ENCODE assay signal across 9 mouse cellular contexts in genomic region chr19:28726161-28726880, GRCm38 (mm10). TPM values are rescaled to one million over a fixed set of nuclear protein-coding genes. Genes with fewer than 3 reads are reported as not detected.
DNase-seq lines count a peak whose midpoint lies in the region; ATAC-seq and TF ChIP-seq lines count a peak whose summit lies in the region.
"Had no signal": no experiment of that assay in that cellular context is flagged by ENCODE, and none has a peak within 500 bp of the region (broad histone marks: within the 10 kb centered on the region; RNA-seq: fewer than 3 reads in every experiment).

No protein-coding gene starts in this region.

- no peak overlapping the region for H3K4me3 ChIP-seq in spleen, adult 2 months (ENCODE audit: extremely low read depth, insufficient read depth, insufficient read length)
- H3K4me3 ChIP-seq: heart, embryonic 13.5 days had no signal

- intact Hi-C loops in left cerebral cortex, postnatal 25 days (cut with DNase I): loop anchor here (10.0 kb wide), 2 partner anchors 342 to 562 kb away; no protein-coding TSS in a partner anchor

- TF ChIP-seq POLR2A in spleen, adult 2 months (IDR thresholded peaks at IDR 0.05; ENCODE audit: low read depth, low read length): no peak

- WGBS in spleen, adult 2 months: 56% methylated on average over 18 of the region's 18 CpGs

- H3K36me3 ChIP-seq in spleen, adult 2 months (ENCODE audit: control insufficient read depth, insufficient read depth, low read length): no peaks in the 10 kb centered on the region
- H3K36me3 ChIP-seq: heart, embryonic 13.5 days had no signal

- DNase-seq in spleen, adult 2 months (ENCODE audit: low read depth in 1 of 2, low spot score in 2 of 2): peak; percentile 4 to 8
- DNase-seq in spleen, adult 12 weeks (ENCODE audit: low spot score): no peak
- peak; percentile 49 for DNase-seq in adrenal gland, adult 2 months
- DNase-seq in embryo, embryonic 10.5 days (ENCODE audit: low spot score): peak; percentile 83
- DNase-seq in hindlimb bud, embryonic 11.5 days (ENCODE audit: extremely low spot score, low read depth, low spot score): peak; percentile 47
- DNase-seq in left cerebral cortex, postnatal 25 days (ENCODE audit: low spot score in 2 of 2): peak; percentile 78 to 83
- DNase-seq in right cerebral cortex, adult 2 months (ENCODE audit: low spot score in 2 of 2): peak; percentile 85

- no peak overlapping the region for H3K27ac ChIP-seq in spleen, adult 2 months (ENCODE audit: insufficient read depth, low read length)
- H3K27ac ChIP-seq: heart, embryonic 13.5 days had no signal

- ATAC-seq in inflammation-experienced regulatory T-cells, adult 6 months: no peak

- no peaks in the 10 kb centered on the region for H3K4me1 ChIP-seq in spleen, adult 2 months (ENCODE audit: control insufficient read depth, insufficient read depth, insufficient read length)

- TF ChIP-seq CTCF in spleen, adult 2 months (IDR thresholded peaks at IDR 0.05; ENCODE audit: extremely low read depth, insufficient read depth, insufficient read length, insufficient replicate concordance): peak; percentile 20; the same call in 1 of the 2 replicates

- no peaks in the 10 kb centered on the region for H3K27me3 ChIP-seq in spleen, adult 2 months (ENCODE audit: control insufficient read depth, insufficient read depth, low read length)

RNA-seq across cellular contexts. Expression of gene Glis3, which starts 46.4 kb away (rescaled TPM):
- 1.7 TPM in 2 replicates for polyA plus RNA-seq in spleen, adult 2 months (2012; rRNA removed)
- 10 to 100 TPM in 1 of 2 experiments, 1 to 10 TPM in 1; 9.3 to 12.4 TPM for total RNA-seq in adrenal gland, adult 2 months (2021)
- 3.3 and 6.1 TPM in 2 replicates for polyA plus RNA-seq in adrenal gland, adult 2 months (2012; rRNA removed)
- total RNA-seq in left cerebral cortex, postnatal 25 days (2021): 1 to 10 TPM; 5.0 to 5.4 TPM
- polyA plus RNA-seq in inflammation-experienced regulatory T-cells, adult 6 months (2017; shearing (Covaris generic)): under 1 TPM in 1 of 3 experiments, not detected in 2; 0.05 TPM
